11 mouse cellular contexts compared by ENCODE assay signal in the genomic region with DNA sequence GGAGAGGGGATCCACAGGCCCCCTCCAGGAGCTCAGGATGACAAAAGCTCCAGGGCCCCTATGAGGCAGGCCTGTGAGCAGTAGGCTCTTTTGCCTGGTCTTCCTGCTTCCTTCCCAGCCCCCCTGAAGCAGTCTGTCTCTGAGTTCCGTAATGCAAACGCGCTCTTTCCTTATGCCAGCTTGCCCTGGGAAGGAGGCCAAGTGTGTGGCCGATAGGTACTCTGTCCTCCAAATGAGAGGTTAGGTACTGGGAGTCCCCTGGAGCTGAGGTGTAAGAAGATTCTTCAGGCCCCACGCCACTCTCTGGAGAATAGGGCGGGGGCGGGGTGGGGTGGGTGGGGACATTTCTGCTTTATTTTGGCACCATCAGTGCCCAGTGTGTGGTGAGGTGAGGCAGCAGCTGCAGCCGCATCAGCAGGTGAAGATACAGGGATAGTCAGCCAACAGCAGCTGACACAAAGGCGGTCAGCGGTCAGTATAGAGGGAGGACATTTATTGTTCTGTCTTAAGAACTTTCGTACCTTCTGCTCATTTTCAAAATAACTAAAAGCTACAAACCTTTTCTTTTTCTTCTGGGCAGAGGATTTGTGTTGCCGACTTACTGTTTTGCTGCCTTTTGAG. TPM values are rescaled to one million over a fixed set of nuclear protein-coding genes. Genes with fewer than 3 reads are reported as not detected.
DNase-seq lines count a peak whose midpoint lies in the region; ATAC-seq and TF ChIP-seq lines count a peak whose summit lies in the region.
"Had no signal": no experiment of that assay in that cellular context is flagged by ENCODE, and none has a peak within 500 bp of the region (broad histone marks: within the 10 kb centered on the region; RNA-seq: fewer than 3 reads in every experiment).

No protein-coding gene starts in this region.

- ATAC-seq in forebrain, embryonic 12.5 days (ENCODE audit: low FRiP score) = no peak
- no peak for ATAC-seq in forebrain, embryonic 11.5 days (replicated peaks; ENCODE audit: low FRiP score)
- no peak for ATAC-seq in hindbrain, postnatal 0 days

- no peaks in the 10 kb centered on the region for H3K27me3 ChIP-seq in forebrain, embryonic 12.5 days
- no peaks in the 10 kb centered on the region for H3K27me3 ChIP-seq in forebrain, embryonic 11.5 days (ENCODE audit: control insufficient read depth, insufficient read depth, low read length)
- no peaks in the 10 kb centered on the region for H3K27me3 ChIP-seq in hindbrain, postnatal 0 days (ENCODE audit: insufficient read depth, low read length)
- no peaks in the 10 kb centered on the region for H3K27me3 ChIP-seq in hindbrain, embryonic 10.5 days (ENCODE audit: insufficient read depth, poor library complexity, severe bottlenecking)
- H3K27me3 ChIP-seq: stomach, embryonic 15.5 days had no signal

- H3K9me3 ChIP-seq in forebrain, embryonic 12.5 days = no peaks in the 10 kb centered on the region
- H3K9me3 ChIP-seq in forebrain, embryonic 11.5 days (ENCODE audit: control insufficient read depth, low read length) = no peaks in the 10 kb centered on the region
- no peaks in the 10 kb centered on the region for H3K9me3 ChIP-seq in hindbrain, postnatal 0 days (ENCODE audit: low read length)
- H3K9me3 ChIP-seq in hindbrain, embryonic 10.5 days = no peaks in the 10 kb centered on the region
- H3K9me3 ChIP-seq: stomach, embryonic 15.5 days had no signal

- no peak overlapping the region for H3K9ac ChIP-seq in forebrain, embryonic 12.5 days
- H3K9ac ChIP-seq in forebrain, embryonic 11.5 days (ENCODE audit: low read length) = no peak overlapping the region
- H3K9ac ChIP-seq in hindbrain, postnatal 0 days (replicated peaks; ENCODE audit: low read length) = no peak overlapping the region
- H3K9ac ChIP-seq: stomach, embryonic 15.5 days had no signal

- peaks cover 22% of the 10 kb centered on the region for H3K36me3 ChIP-seq in forebrain, embryonic 12.5 days (replicated peaks)
- no peaks in the 10 kb centered on the region; the same call in 1 of the 2 replicates for H3K36me3 ChIP-seq in forebrain, embryonic 11.5 days (ENCODE audit: control insufficient read depth, insufficient read depth, low read length)
- H3K36me3 ChIP-seq in hindbrain, postnatal 0 days (ENCODE audit: insufficient read depth, low read length) = 0 out of 2 replicates have a peak, but pooled peaks cover 3% of the 10 kb centered on the region
- H3K36me3 ChIP-seq in hindbrain, embryonic 10.5 days = peaks cover 64% of the 10 kb centered on the region

- no peak overlapping the region for H3K4me3 ChIP-seq in forebrain, embryonic 12.5 days (replicated peaks)
- H3K4me3 ChIP-seq in forebrain, embryonic 11.5 days (ENCODE audit: low read depth, low read length) = no peak overlapping the region
- H3K4me3 ChIP-seq in hindbrain, postnatal 0 days (ENCODE audit: low read length) = no peak overlapping the region
- no peak overlapping the region for H3K4me3 ChIP-seq in hindbrain, embryonic 10.5 days
- H3K4me3 ChIP-seq: stomach, embryonic 15.5 days had no signal

- TF ChIP-seq CTCF in hindbrain, postnatal 0 days (IDR thresholded peaks at IDR 0.05; ENCODE audit: low read depth) = no peak

- intact Hi-C loops in heart, postnatal 14 days (cut with DNase I) = no loop called here

- no peak overlapping the region for H3K4me2 ChIP-seq in forebrain, embryonic 12.5 days
- H3K4me2 ChIP-seq in forebrain, embryonic 11.5 days (ENCODE audit: low read depth, low read length, severe bottlenecking) = no peak overlapping the region
- no peak overlapping the region for H3K4me2 ChIP-seq in hindbrain, postnatal 0 days (ENCODE audit: low read depth, low read length)
- H3K4me2 ChIP-seq: stomach, embryonic 15.5 days had no signal

- H3K27ac ChIP-seq in forebrain, embryonic 12.5 days = 0 out of 2 replicates have a peak overlapping the region, but pooled peaks have one; percentile 31
- H3K27ac ChIP-seq in forebrain, embryonic 11.5 days (ENCODE audit: low read depth, low read length) = no peak overlapping the region
- H3K27ac ChIP-seq in hindbrain, postnatal 0 days = no peak overlapping the region
- no peak overlapping the region for H3K27ac ChIP-seq in hindbrain, embryonic 10.5 days
- H3K27ac ChIP-seq: stomach, embryonic 15.5 days had no signal

- WGBS in forebrain, embryonic 12.5 days = 88% methylated on average over 12 of the region's 12 CpGs
- WGBS in forebrain, embryonic 11.5 days = 92% methylated on average over 12 of the region's 12 CpGs
- 64% methylated on average over 12 of the region's 12 CpGs for WGBS in hindbrain, postnatal 0 days
- WGBS in hindbrain, embryonic 10.5 days = 91% methylated on average over 12 of the region's 12 CpGs

- no peak for DNase-seq in forebrain, embryonic 11.5 days (ENCODE audit: low spot score)
- peak; percentile 38 for DNase-seq in hindbrain, postnatal 0 days (ENCODE audit: low spot score)
- DNase-seq in hindbrain, embryonic 10.5 days (ENCODE audit: low spot score) = no peak
- peak; percentile 60 to 77 for DNase-seq in cerebellum, postnatal 25 days
- DNase-seq in heart, postnatal 14 days = peak; percentile 30 to 36
- no peak for DNase-seq in thymus, postnatal 0 days (ENCODE audit: low spot score)
- DNase-seq in adrenal gland, postnatal 25 days = no peak
- DNase-seq: kidney, postnatal 14 days; lung, adult 2 months had no signal

- no peaks in the 10 kb centered on the region for H3K4me1 ChIP-seq in forebrain, embryonic 12.5 days
- H3K4me1 ChIP-seq in forebrain, embryonic 11.5 days (replicated peaks; ENCODE audit: control insufficient read depth, insufficient read depth, low read length) = no peaks in the 10 kb centered on the region
- no peaks in the 10 kb centered on the region for H3K4me1 ChIP-seq in hindbrain, postnatal 0 days (ENCODE audit: insufficient read depth, low read length)
- H3K4me1 ChIP-seq in hindbrain, embryonic 10.5 days (replicated peaks) = peaks cover 13% of the 10 kb centered on the region; the same call in 1 of the 2 replicates
- H3K4me1 ChIP-seq: stomach, embryonic 15.5 days had no signal

RNA-seq across cellular contexts. Expression of gene Mrps27, which starts 23.1 kb away (rescaled TPM):
- polyA plus RNA-seq in forebrain, embryonic 12.5 days (2016; fragmentation: Nextera tagmentation; extraction: Ambion mirVana) = 49.9 and 52.6 TPM in 2 replicates
- 63.4 and 64.2 TPM in 2 replicates for polyA plus RNA-seq in forebrain, embryonic 11.5 days (2014; fragmentation: Nextera tagmentation; extraction: Ambion mirVana)
- 16.2 and 17.5 TPM in 2 replicates for total RNA-seq in hindbrain, postnatal 0 days (2014; rRNA removed)
- 41.3 and 41.7 TPM in 2 replicates for polyA plus RNA-seq in hindbrain, postnatal 0 days (2015; fragmentation: Nextera tagmentation; extraction: Ambion mirVana)
- 68.3 and 74.1 TPM in 2 replicates for polyA plus RNA-seq in hindbrain, embryonic 10.5 days (2016; fragmentation: Nextera tagmentation; extraction: Ambion mirVana)
- 10 to 100 TPM; 37.2 to 42.8 TPM for total RNA-seq in heart, postnatal 14 days (2021)
- polyA plus RNA-seq in thymus, postnatal 0 days (2015; fragmentation: Nextera tagmentation; extraction: Ambion mirVana) = 38.0 and 38.5 TPM in 2 replicates
- 44.0 and 49.5 TPM in 2 replicates for total RNA-seq in adrenal gland, postnatal 25 days (2021)

RNA-seq across cellular contexts. Expression of gene Ptcd2, which starts 23.2 kb away (rescaled TPM):
- 47.6 and 48.0 TPM in 2 replicates for polyA plus RNA-seq in forebrain, embryonic 12.5 days (2016; fragmentation: Nextera tagmentation; extraction: Ambion mirVana)
- polyA plus RNA-seq in forebrain, embryonic 11.5 days (2014; fragmentation: Nextera tagmentation; extraction: Ambion mirVana) = 49.0 and 54.2 TPM in 2 replicates
- total RNA-seq in hindbrain, postnatal 0 days (2014; rRNA removed) = 29.3 and 38.2 TPM in 2 replicates
- polyA plus RNA-seq in hindbrain, postnatal 0 days (2015; fragmentation: Nextera tagmentation; extraction: Ambion mirVana) = 51.2 and 52.8 TPM in 2 replicates
- polyA plus RNA-seq in hindbrain, embryonic 10.5 days (2016; fragmentation: Nextera tagmentation; extraction: Ambion mirVana) = 50.2 and 51.8 TPM in 2 replicates
- 10 to 100 TPM; 41.4 to 43.1 TPM for total RNA-seq in heart, postnatal 14 days (2021)
- polyA plus RNA-seq in thymus, postnatal 0 days (2015; fragmentation: Nextera tagmentation; extraction: Ambion mirVana) = 56.6 and 62.3 TPM in 2 replicates
- 40.8 and 41.1 TPM in 2 replicates for total RNA-seq in adrenal gland, postnatal 25 days (2021)

Comparison
In these comparisons a context has a peak if more than half of its experiments do, and no peak if none do; other contexts are left out.
1. DNase-seq: peak in hindbrain, postnatal 0 days (single experiment), cerebellum, postnatal 25 days (2 of 2) and heart, postnatal 14 days (2 of 2); none in forebrain, embryonic 11.5 days (single experiment), hindbrain, embryonic 10.5 days (single experiment), thymus, postnatal 0 days (single experiment) and adrenal gland, postnatal 25 days (single experiment).